Mouse (Mus musculus): Measurements from ENCODE around the gene Mospd2.

Mospd2 gene

DNA sequence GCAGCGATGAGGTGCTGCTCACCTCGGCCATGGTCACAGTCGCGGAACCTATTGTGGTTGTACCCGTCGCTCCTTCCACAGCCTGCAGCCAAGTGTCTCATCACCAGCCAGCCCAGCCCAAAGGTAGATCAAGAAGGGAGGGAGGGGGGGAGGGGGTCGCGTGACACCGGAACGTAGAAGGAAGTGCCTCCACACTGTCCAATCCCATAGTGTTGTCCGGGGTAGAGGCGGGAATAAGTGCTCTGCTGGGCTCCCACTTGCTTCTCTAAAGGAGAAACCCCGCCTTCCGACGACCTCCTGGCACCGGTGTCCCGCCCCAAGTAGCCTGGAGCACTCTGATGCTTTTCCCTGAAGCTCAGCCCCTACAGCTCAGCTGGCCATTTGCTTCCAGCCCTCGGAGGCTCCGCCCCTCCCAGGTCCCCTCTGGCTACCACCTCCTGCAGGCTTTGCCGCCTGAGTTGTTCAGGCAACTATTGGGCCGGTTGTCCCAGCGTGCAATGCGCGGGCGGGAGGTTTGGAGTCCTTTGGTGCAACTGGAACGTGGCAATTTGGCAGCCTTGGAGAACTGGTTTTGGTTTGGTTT is at the start of gene Mospd2, which contains the start of gene Fancb:
Mospd2 (minus strand) TSS at position 183 of the 583 bp plus-strand sequence.
Fancb (plus strand) TSS at position 400 of the 583 bp plus-strand sequence.
- DNase-seq (ENCODE audit: inconsistent ontology term): peak; percentile 97

DNA sequence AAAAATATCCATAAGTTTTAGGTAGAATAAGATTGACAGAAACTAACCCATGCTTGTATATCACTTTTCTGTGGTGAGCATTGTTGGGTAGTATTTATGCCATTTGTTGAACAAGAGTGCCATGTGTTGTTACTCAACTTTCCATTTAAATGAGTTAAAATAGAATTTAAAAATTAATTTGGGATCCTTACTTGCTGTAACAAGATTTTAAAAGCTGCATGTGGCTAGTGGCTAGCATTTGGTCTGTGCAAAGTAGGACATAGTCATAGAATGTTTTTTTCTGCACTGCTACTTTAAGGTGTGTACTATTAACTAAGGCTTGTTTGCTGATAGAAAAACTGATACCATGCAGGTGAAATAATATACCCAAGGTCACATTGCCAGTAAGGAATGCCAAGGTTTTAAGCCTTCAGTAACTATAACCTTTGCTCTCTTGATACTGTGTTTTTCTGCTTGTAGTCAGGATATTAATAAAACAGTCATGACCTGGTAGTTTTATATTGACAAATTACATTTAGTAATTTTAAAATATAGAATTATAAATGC is 24.7 kb upstream of the Mospd2 start, which contains the start of gene Gm17604:
Gm17604 (minus strand) TSS at position 51 of the 546 bp plus-strand sequence.
- no peak for DNase-seq (ENCODE audit: inconsistent ontology term)

DNA sequence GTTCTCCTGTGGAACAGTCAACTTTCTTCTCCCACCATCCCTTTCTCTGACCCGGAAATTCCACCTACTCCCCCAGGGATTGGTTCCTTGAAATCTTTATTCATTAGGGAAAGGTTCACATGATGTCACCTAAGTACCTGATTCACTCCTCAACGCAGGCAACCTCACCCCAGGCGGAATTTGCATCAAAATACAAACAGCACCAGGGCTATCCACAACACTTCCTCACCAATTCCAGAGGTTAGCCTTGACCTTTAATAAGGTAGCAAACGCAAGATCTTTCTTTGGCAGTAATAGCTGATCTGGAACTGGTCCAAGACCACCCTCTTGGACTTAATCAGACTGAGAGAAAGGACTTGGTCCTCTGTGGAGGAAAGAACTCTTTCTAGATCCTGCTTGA is 23.0 kb upstream of the Mospd2 start:
- no peak for DNase-seq (ENCODE audit: inconsistent ontology term)

- no peak for DNase-seq (ENCODE audit: inconsistent ontology term)
Observed at GRCm38 (mm10) chrX:164978866-164979265, 1.3 kb downstream of the Mospd2 start.

- no peak for DNase-seq (ENCODE audit: inconsistent ontology term)
Observed at GRCm38 (mm10) chrX:164971206-164971605, 9.0 kb downstream of the Mospd2 start.

- DNase-seq (ENCODE audit: inconsistent ontology term): no peak
Observed at GRCm38 (mm10) chrX:164965750-164966448, 14.3 kb downstream of the Mospd2 start.

DNA sequence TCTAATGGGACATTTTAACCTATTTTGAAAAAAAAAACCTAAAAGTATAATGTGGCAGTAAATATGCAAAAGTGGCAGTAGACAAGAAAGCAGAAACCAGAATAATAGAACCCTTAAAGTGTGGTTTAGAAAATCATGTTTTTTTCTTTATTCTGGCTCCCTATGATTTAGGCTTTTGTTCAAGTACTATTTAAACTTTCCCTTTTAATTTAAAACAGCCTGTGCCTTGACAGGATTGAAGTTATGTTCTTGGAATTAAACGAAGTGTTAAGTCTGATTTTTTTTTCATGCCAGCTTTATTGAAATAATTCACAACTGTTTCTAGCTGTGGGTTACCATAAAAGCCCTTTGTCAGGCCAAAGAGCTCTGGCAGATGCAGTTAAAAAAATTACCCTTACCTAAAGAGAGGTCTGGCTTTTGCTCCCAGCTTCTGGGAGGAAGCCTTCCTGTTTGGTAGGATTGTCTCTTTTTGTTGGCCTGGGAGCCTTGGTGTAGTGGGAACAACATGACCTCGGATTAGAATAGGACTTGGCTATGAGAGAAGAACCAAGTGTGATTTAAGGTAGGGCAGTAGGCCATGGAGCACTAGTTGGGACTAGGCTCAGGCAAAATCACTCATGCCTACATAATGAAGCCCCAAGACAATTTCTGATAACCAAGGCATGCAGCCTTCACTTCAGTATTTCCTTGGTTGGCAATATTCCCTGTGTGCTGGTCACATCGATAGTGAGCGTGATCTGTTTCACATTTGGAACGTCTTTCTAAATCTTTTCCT is 27.4 kb downstream of the Mospd2 start:
- DNase-seq (ENCODE audit: inconsistent ontology term): no peak

GRCm38 (mm10) chrX:164951858-164952576 is 28.2 kb downstream of the Mospd2 start:
- no peak for DNase-seq (ENCODE audit: inconsistent ontology term)

DNA sequence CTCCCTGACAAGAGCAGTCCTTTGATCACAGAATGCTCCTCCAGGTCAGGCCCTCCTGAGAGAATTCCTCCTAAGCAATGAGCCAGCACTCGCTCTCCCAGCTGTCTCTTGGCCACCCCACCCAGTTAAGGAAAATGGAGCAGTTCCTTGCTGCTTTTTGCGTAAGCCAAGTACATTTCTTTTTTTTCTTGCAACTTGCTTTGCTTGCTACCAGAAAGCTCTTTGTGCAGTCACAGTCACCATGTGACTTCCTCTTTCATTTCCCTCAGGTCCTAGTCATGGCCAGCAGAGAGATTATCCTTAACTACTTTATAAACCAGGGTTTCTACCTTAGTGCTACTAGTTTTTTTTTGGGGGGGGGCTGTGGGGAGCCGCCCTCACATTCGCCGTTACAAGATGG is 38.6 kb downstream of the Mospd2 start:
- no peak for DNase-seq (ENCODE audit: inconsistent ontology term)

DNA sequence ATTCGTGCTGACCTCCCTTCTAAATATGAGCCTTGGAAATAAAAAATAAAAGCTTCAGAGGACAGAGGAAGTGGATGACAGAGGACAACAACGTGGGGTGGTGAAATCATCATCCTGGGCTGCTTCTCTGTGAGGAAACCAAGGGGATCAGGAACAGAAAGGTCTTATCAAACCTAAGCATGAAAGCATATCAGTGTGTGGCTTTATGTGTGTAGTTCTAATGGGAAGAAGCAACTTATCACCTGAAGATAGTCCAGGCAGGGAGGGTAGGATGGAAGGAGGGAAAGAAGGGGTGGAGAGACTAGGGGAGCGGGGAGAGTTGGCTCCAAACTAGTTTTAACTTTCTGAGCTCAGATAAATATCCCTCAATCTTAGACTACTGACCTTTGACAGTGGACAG is 67.2 kb downstream of the Mospd2 start:
- no peak for DNase-seq (ENCODE audit: inconsistent ontology term)

DNA sequence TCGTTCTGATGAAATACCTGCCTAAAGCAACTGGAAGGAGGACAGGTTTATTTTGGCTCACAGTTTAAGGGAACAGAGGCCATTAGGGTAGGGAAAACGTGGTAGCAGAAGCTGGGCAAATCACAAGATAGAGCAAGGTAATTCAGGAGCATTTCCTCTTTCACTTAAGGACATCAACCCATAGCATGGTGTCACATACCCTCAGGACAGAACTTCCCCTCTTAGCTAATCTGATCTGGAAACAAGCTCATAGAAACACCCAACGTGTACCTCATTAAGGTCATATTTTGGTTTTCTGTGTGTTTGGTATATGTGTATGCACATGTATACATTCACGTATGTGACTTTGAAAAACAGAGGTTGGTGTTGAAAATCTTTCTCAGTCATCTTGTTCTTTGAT is 68.0 kb downstream of the Mospd2 start:
- no peak for DNase-seq (ENCODE audit: inconsistent ontology term)

DNA sequence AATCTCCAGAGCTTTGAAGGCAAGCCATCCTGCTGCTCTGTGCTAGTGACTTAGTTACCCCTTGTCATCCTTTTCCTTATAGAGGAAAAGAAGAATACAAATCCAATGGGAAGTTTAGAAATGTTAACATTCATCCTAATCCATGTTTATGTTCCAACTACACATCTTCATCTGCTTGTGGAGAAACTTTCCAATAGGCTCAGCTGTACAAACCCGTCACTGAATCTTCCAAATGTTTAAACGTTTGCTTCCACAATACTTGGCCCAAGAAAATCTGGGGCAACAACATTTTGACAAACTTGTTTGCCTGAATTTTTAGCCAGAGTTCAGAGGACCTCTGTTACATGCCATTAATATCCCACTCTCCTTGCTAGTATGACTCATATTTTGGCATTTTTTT is 78.3 kb downstream of the Mospd2 start:
- DNase-seq (ENCODE audit: inconsistent ontology term): peak; percentile 81

GRCm38 (mm10) chrX:164899805-164900204 is 80.4 kb downstream of the Mospd2 start:
- DNase-seq (ENCODE audit: inconsistent ontology term): no peak

DNA sequence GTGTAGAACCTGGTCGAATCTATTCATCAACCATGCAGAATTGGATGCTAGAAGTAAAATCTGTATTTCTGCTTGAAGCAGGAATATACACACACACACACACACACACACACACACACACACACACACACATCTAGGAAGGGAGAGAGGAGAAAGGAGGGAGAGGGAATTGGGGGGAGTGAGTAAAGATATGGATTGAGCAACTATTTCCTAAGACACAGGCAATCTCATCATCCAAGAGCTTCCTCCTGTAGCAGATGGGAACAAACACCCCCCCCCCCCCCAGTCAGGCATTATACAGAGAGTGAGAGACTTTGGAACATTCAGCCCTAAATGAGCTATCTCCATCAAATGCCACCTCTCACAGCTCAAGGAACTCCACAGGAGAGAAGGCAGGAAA is 93.9 kb downstream of the Mospd2 start:
- no peak for DNase-seq (ENCODE audit: inconsistent ontology term)

Data from Muller cell, postnatal 12 days (primary cell).